Mouse (Mus musculus): ENCODE data around the gene Mipol1. TPM values are rescaled to one million over a fixed set of nuclear protein-coding genes. Genes with fewer than 3 reads are reported as not detected.
"Not testable (repeated sequence)": the region's sequence is repeated elsewhere in the genome, so short reads cannot be mapped to it uniquely, and the experiment has no call there.

Gene Mipol1
- polyA plus RNA-seq, 1 experiment from 2014 or later, result 5.0 TPM

DNA sequence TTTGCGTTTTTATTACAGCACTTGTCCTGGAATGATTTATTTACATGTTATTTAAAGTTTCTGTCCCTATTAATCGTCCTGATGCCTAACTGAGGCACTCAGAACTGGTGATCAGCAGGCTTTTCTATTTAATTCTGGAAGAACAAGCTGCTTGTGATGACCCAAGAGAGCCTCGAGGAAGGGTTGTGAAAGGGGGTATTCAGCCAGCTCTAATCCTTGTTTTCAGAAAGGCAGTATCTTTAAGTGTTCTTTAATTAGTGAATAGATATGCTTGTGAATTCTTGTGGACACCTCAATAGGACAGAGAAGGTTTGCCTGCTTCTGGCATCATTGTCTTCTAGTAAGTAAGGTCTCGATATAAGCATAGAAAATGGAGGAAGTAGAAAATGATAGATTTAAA lies 170.0 kb downstream of the Mipol1 start:
- no peaks in the 10 kb centered on the region for H3K9me3 ChIP-seq (ENCODE audit: control insufficient read depth, low read length)
- H3K9ac ChIP-seq, result no peak overlapping the region
- WGBS, result 24% methylated on average over 4 of the region's 4 CpGs
- DNase-seq (ENCODE audit: low spot score) (no peak), ATAC-seq (ENCODE audit: low FRiP score) (no peak)
- no peaks in the 10 kb centered on the region for H3K27me3 ChIP-seq (ENCODE audit: control insufficient read depth, insufficient read depth, low read length)
- no peak overlapping the region for H3K27ac ChIP-seq
- no peaks in the 10 kb centered on the region for H3K36me3 ChIP-seq (replicated peaks; ENCODE audit: control insufficient read depth, insufficient read depth)
- H3K4me3 ChIP-seq (replicated peaks; ENCODE audit: low read length), result no peak overlapping the region
- no peaks in the 10 kb centered on the region for H3K4me1 ChIP-seq (replicated peaks; ENCODE audit: control insufficient read depth, insufficient read depth, low read length)
- no peak overlapping the region for H3K4me2 ChIP-seq (replicated peaks)

DNA sequence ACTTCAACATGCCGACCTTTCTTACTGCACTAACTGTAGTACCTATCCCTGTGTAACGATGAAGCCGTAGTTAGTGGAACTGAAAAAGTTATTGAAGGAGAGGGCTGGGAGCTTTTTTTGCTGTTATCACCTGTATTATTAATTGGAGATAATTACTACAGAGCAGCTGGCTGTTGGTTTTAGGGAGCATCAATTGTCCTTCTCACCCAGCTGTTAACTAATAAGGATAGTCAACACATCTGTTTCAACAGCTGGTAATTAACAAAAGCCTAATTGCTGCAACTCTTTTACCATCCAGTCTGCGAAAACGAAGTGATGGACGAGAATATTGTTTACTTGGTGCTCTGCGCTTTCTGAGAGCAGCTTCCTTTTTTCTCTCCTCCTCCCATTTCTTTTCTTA lies 170.9 kb downstream of the Mipol1 start:
- DNase-seq (ENCODE audit: low spot score) (peak; percentile 30), ATAC-seq (ENCODE audit: low FRiP score) (no peak)
- Histone ChIP-seq H3K27me3 (ENCODE audit: control insufficient read depth, insufficient read depth, low read length) (no peaks in the 10 kb centered on the region), H3K9me3 (ENCODE audit: control insufficient read depth, low read length) (no peaks in the 10 kb centered on the region), H3K27ac (no peak overlapping the region), H3K9ac (no peak overlapping the region), H3K4me3 (replicated peaks; ENCODE audit: low read length) (no peak overlapping the region), H3K4me1 (replicated peaks; ENCODE audit: control insufficient read depth, insufficient read depth, low read length) (no peaks in the 10 kb centered on the region), H3K36me3 (replicated peaks; ENCODE audit: control insufficient read depth, insufficient read depth) (no peaks in the 10 kb centered on the region), H3K4me2 (replicated peaks) (no peak overlapping the region)
- 33% methylated on average over 7 of the region's 7 CpGs for WGBS

DNA sequence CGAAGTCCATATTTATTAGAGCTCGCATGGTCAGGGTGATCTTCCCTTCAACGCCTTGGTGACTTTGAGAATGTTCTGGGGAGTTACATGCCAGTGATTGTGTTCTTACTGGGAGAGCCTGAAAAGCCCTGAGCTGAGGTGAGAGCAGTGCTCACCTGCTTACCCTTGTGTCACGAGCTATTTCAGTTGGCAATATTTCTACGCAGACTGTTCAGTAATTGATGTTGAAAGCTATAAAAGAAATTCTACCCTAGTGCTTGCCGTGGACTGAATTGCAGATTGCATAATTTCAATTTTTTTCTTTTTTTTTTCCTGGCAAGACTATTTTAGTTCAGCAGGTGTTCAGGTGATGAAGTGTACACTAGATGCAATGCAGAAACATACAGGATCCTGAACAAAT lies 172.1 kb downstream of the Mipol1 start:
- H3K4me3 ChIP-seq (replicated peaks; ENCODE audit: low read length), result no peak overlapping the region
- H3K4me2 ChIP-seq (replicated peaks), result no peak overlapping the region
- no peaks in the 10 kb centered on the region for H3K9me3 ChIP-seq (ENCODE audit: control insufficient read depth, low read length)
- DNase-seq (ENCODE audit: low spot score) (no peak), ATAC-seq (ENCODE audit: low FRiP score) (no peak)
- no peaks in the 10 kb centered on the region for H3K36me3 ChIP-seq (replicated peaks; ENCODE audit: control insufficient read depth, insufficient read depth)
- WGBS, result 80% methylated on average over 6 of the region's 6 CpGs
- no peak overlapping the region for H3K9ac ChIP-seq
- no peaks in the 10 kb centered on the region for H3K4me1 ChIP-seq (replicated peaks; ENCODE audit: control insufficient read depth, insufficient read depth, low read length)
- no peaks in the 10 kb centered on the region for H3K27me3 ChIP-seq (ENCODE audit: control insufficient read depth, insufficient read depth, low read length)
- no peak overlapping the region for H3K27ac ChIP-seq

DNA sequence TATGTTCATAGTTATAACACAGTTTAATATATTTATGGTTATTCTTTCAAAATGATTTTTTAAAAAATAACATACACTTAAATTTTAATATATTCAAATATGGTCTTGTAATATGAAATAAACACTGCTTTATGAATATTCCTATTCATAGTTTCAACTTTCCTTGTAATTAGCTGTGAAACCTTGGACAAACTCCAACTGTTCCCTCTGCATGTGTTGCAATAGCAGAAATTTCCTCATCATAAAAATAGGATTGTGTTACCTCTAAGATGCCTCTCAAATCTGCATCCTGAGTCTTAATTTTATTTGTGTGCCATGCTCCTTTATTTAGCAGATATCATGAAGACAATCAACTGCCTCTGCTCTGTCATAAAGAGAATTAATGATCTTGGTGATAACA lies 179.7 kb downstream of the Mipol1 start:
- no peak for ATAC-seq (ENCODE audit: low FRiP score)
- Histone ChIP-seq H3K4me3 (replicated peaks; ENCODE audit: low read length) (no peak overlapping the region), H3K27me3 (ENCODE audit: control insufficient read depth, insufficient read depth, low read length) (no peaks in the 10 kb centered on the region), H3K9me3 (ENCODE audit: control insufficient read depth, low read length) (no peaks in the 10 kb centered on the region), H3K4me1 (replicated peaks; ENCODE audit: control insufficient read depth, insufficient read depth, low read length) (no peaks in the 10 kb centered on the region), H3K4me2 (replicated peaks) (no peak overlapping the region), H3K27ac (no peak overlapping the region), H3K9ac (no peak overlapping the region), H3K36me3 (replicated peaks; ENCODE audit: control insufficient read depth, insufficient read depth) (no peaks in the 10 kb centered on the region)
- DNase-seq (ENCODE audit: low spot score), result no peak

DNA sequence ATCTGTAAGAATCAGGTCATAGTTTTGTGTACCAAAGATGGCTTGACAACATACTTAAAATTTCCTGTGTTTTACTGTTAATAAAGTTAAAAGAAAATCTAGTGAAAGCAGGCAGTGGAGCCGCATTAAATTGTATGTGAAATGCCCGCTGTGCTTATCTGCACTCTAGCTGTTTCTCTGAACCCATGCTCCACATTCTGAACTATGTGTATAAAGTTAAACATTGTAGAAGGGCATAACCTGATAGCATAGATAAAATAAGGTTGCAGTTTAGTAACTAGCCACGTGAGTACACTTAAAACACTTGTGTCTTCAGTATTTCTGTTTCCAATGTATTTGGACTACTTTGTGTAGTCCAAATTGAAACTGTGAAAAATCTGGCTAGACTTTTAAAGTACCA lies 183.6 kb downstream of the Mipol1 start:
- H3K27me3 ChIP-seq (ENCODE audit: control insufficient read depth, insufficient read depth, low read length), result no peaks in the 10 kb centered on the region
- H3K9me3 ChIP-seq (ENCODE audit: control insufficient read depth, low read length), result no peaks in the 10 kb centered on the region
- no peak overlapping the region for H3K4me2 ChIP-seq (replicated peaks)
- no peak for ATAC-seq (ENCODE audit: low FRiP score)
- 87% methylated on average over 3 of the region's 3 CpGs for WGBS
- no peak overlapping the region for H3K9ac ChIP-seq
- no peaks in the 10 kb centered on the region for H3K36me3 ChIP-seq (replicated peaks; ENCODE audit: control insufficient read depth, insufficient read depth)
- no peak overlapping the region for H3K27ac ChIP-seq
- no peaks in the 10 kb centered on the region for H3K4me1 ChIP-seq (replicated peaks; ENCODE audit: control insufficient read depth, insufficient read depth, low read length)
- H3K4me3 ChIP-seq (replicated peaks; ENCODE audit: low read length), result no peak overlapping the region
- no peak for DNase-seq (ENCODE audit: low spot score)

DNA sequence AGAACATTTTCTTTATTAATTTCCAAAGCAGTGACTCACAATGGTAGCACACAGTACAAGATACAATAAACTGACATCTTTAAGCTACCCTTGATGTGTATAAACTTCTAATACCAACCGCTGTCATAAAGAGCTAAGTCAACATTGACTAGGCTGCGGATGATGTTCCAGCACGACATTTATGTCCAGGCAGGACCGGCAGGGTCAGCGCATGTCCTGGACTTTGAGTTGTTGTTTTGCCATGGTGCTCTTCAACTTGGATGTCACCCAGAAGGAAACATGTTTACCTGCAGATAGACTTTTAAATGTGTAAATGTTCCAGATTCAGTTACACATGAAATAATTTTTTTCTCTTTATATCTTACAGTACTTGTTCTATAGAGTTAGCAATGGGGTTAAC lies 194.7 kb downstream of the Mipol1 start:
- WGBS, result 97% methylated on average over 5 of the region's 5 CpGs
- H3K27me3 ChIP-seq (ENCODE audit: control insufficient read depth, insufficient read depth, low read length), result no peaks in the 10 kb centered on the region
- H3K9me3 ChIP-seq (ENCODE audit: control insufficient read depth, low read length), result no peaks in the 10 kb centered on the region
- DNase-seq (ENCODE audit: low spot score) (no peak), ATAC-seq (ENCODE audit: low FRiP score) (no peak)
- H3K4me1 ChIP-seq (replicated peaks; ENCODE audit: control insufficient read depth, insufficient read depth, low read length), result no peaks in the 10 kb centered on the region
- H3K9ac ChIP-seq, result no peak overlapping the region
- no peak overlapping the region for H3K4me3 ChIP-seq (replicated peaks; ENCODE audit: low read length)
- no peak overlapping the region for H3K27ac ChIP-seq
- no peak overlapping the region for H3K4me2 ChIP-seq (replicated peaks)
- H3K36me3 ChIP-seq (replicated peaks; ENCODE audit: control insufficient read depth, insufficient read depth), result no peaks in the 10 kb centered on the region

DNA sequence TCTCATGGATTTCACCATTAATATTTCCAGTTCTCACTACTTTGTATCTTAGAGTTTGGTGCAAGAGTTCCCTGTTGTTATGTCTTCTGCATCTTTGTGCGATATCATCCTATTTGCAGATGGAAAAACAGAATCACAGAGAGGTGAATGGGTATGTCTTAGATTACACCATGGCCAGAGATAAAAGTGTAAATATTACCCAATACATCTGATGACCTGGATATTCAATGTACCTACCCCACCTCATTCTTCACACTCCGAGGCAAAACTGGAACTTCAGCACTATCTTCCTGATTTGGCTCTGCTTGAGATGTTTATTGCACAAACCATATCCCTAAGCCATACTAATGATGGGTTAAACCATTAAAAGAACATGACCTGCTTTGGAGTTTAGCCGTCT lies 198.0 kb downstream of the Mipol1 start:
- Histone ChIP-seq H3K9me3 (ENCODE audit: control insufficient read depth, low read length) (no peaks in the 10 kb centered on the region), H3K4me2 (replicated peaks) (no peak overlapping the region), H3K9ac (no peak overlapping the region), H3K4me1 (replicated peaks; ENCODE audit: control insufficient read depth, insufficient read depth, low read length) (no peaks in the 10 kb centered on the region), H3K36me3 (replicated peaks; ENCODE audit: control insufficient read depth, insufficient read depth) (no peaks in the 10 kb centered on the region), H3K27ac (no peak overlapping the region), H3K4me3 (replicated peaks; ENCODE audit: low read length) (no peak overlapping the region), H3K27me3 (ENCODE audit: control insufficient read depth, insufficient read depth, low read length) (no peaks in the 10 kb centered on the region)
- DNase-seq (ENCODE audit: low spot score), result no peak
- 87% methylated on average over 3 of the region's 3 CpGs for WGBS
- ATAC-seq (ENCODE audit: low FRiP score), result no peak

DNA sequence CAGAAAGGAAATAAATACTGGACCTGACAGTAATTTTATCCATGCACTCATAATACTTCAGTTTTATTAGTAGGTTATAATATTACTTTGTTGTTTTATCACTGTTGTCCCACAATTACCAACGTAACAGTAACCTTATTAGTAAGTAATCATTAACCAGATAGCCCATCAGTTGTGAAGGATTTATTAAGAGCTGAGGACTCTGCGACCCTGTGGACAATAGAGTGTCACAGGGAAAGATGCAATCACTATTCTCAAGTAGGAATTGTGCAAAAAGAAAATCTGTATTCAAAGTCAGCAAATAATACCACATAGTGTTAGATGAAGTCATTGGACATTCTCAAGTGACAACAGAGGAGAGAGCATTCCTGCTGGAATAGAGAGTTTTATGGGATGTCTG lies 198.5 kb downstream of the Mipol1 start:
- Histone ChIP-seq H3K27ac (no peak overlapping the region), H3K9me3 (ENCODE audit: control insufficient read depth, low read length) (no peaks in the 10 kb centered on the region), H3K9ac (no peak overlapping the region), H3K4me2 (replicated peaks) (no peak overlapping the region), H3K4me3 (replicated peaks; ENCODE audit: low read length) (no peak overlapping the region), H3K4me1 (replicated peaks; ENCODE audit: control insufficient read depth, insufficient read depth, low read length) (no peaks in the 10 kb centered on the region), H3K36me3 (replicated peaks; ENCODE audit: control insufficient read depth, insufficient read depth) (no peaks in the 10 kb centered on the region), H3K27me3 (ENCODE audit: control insufficient read depth, insufficient read depth, low read length) (no peaks in the 10 kb centered on the region)
- DNase-seq (ENCODE audit: low spot score) (no peak), ATAC-seq (ENCODE audit: low FRiP score) (no peak)
- 67% methylated on average over 2 of the region's 2 CpGs for WGBS

DNA sequence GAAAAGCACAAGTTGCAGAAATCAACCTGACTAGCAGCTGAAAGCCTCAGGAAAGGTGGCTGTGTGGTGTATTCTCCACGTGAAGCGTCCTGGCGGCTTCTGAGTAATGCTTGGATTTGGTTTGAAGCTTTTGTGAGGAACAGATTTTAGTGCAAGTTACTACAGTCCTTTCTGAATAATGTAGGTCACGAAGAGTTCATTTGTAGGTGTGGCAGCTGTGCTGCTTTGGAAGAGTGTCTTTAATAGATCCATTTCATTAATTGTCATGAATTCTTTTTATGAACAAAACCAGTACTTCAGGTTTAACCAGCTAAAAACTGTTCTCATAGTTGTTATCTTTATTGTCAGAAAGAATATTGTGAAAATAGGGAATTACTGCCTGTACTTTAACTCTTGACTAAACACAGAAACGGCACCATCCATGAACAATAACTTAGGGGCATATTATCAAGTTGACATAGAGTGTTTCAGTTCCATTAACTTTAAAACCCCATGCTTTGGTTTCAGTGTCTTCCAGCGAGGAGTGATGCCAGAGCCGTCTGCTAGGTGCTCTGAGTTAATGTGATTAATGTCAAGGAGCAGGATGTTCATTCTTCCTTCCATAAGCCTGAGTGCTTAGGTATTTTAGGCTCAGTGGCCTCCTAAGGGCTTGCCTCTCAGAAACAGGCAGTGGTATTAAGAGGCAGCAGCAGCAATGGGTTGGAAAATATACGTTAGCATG lies 206.9 kb downstream of the Mipol1 start:
- 72% methylated on average over 8 of the region's 8 CpGs for WGBS
- H3K4me3 ChIP-seq (replicated peaks; ENCODE audit: low read length); H3K4me1 ChIP-seq (replicated peaks; ENCODE audit: control insufficient read depth, insufficient read depth, low read length); H3K9me3 ChIP-seq (ENCODE audit: control insufficient read depth, low read length); DNase-seq (ENCODE audit: low spot score); H3K9ac ChIP-seq; H3K36me3 ChIP-seq (replicated peaks; ENCODE audit: control insufficient read depth, insufficient read depth); H3K4me2 ChIP-seq (replicated peaks); H3K27ac ChIP-seq; H3K27me3 ChIP-seq (ENCODE audit: control insufficient read depth, insufficient read depth, low read length); ATAC-seq (ENCODE audit: low FRiP score): not testable (repeated sequence)

DNA sequence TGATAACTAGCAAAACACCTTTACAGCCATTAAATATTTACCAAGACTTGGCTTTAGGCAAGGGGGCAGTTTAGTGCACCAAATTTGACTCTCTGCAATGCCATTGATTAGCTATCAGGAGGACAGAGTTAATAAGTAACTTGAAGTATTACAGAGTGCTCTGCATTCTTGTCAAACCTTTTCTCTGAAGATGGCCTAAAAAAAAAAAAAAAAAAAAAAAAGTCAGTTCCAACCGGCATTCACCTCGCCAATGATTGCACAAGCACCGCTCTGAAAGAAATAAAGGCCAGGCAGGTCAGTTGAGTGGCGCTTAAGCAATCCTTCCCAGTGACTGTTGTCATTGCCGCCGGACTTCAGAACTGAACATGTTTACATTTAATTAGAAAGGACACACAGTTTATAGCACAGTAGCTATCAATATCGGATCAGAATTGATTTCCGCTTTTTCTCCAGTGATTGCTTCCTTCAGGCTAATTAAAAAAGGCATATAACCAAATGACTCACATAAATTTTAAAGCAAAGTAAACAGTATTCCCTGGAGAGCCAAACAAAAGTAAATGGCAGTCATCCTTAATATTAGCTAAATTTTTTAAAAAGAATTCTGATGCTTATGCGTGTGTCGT lies 214.2 kb downstream of the Mipol1 start:
- Histone ChIP-seq H3K4me3 (replicated peaks; ENCODE audit: low read length) (no peak overlapping the region), H3K27me3 (ENCODE audit: control insufficient read depth, insufficient read depth, low read length) (no peaks in the 10 kb centered on the region), H3K9ac (no peak overlapping the region), H3K27ac (no peak overlapping the region), H3K4me2 (replicated peaks) (no peak overlapping the region), H3K36me3 (replicated peaks; ENCODE audit: control insufficient read depth, insufficient read depth) (no peaks in the 10 kb centered on the region), H3K9me3 (ENCODE audit: control insufficient read depth, low read length) (no peaks in the 10 kb centered on the region), H3K4me1 (replicated peaks; ENCODE audit: control insufficient read depth, insufficient read depth, low read length) (no peaks in the 10 kb centered on the region)
- 50% methylated on average over 10 of the region's 10 CpGs for WGBS
- ATAC-seq (ENCODE audit: low FRiP score), result no peak
- DNase-seq (ENCODE audit: low spot score), result no peak

All from hindbrain, embryonic 14.5 days (tissue).